Mouse (Mus musculus): ENCODE measurements around the gene Chd2. TPM values are rescaled to one million over a fixed set of nuclear protein-coding genes. Genes with fewer than 3 reads are reported as not detected.
A peak's percentile ranks its signal among the peaks of the same experiment; 100 is the strongest.

The Chd2 gene
- polyA plus RNA-seq, 1 experiment from 2014 or later: 65.6 TPM

DNA sequence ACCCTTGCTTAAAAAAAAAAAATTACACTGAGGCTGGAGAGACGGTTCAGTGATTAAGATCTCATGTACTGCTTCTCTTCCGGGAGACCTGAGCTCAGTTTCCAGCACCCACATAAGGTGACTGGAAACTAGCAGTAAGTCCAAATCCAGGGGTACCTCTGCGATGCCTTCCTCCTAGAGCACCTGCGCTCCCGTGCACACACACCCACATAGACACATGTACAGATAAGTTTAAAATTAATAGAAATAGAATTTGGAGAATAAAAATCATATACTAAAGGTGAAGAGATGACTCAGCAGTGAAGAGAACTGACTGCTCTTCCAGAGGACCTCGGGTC, 18.2 kb upstream of the Chd2 start:
- peak overlapping the region; percentile 100; the same call in 1 of the 2 replicates for H3K9ac ChIP-seq

DNA sequence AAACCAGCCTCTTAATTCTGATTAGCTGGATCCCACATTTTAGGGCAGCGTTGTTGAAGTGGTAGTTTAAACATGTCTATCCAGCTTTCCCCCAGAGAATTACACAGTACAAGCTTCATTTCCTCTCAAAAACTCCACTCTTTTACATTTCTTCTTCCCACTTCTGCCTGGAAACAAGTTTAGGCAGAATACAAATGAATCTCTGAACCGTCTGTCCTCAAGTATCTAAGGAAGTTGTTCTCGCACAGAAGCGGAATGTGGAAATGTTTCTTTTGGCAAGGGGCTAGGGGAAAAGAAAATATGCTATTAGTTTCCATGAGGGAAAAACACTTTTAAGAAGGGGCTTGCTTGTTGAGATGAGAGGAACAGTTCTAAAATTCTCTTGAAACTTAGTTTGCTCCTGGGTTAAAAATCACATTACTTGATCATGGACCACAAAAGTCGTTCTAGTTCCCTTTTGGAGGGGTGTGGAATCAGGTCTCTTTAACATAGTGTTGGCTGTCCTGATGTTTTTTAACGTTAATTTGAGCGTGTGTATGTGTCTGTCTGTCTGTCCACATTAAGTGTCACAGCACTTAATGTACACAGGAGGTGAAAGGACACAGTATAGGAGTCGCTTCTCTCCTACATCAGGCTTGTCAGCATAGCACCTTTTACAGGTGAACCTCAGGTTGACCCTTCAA, 17.7 kb upstream of the Chd2 start:
- Histone ChIP-seq H3K4me2 (peak overlapping the region; percentile 65), H3K9ac (peak overlapping the region; percentile 100), H3K4me1 (peaks cover 7% of the 10 kb centered on the region), H3K27ac (peak overlapping the region; percentile 97), H3K36me3 (no peaks in the 10 kb centered on the region), H3K4me3 (peak overlapping the region; percentile 90), H3K27me3 (no peaks in the 10 kb centered on the region), H3K9me3 (no peaks in the 10 kb centered on the region)
- ATAC-seq (ENCODE audit: insufficient number of reproducible peaks, insufficient read depth, low FRiP score, low TSS enrichment, low read depth): no peak
- 19% methylated on average over 8 of the region's 8 CpGs for WGBS

More for the DNA sequence above, 18.2 kb upstream of the Chd2 start:
- Histone ChIP-seq H3K4me3 (peak overlapping the region; percentile 90), H3K27ac (peak overlapping the region; percentile 97), H3K4me2 (peak overlapping the region; percentile 65), H3K9me3 (no peaks in the 10 kb centered on the region), H3K36me3 (no peaks in the 10 kb centered on the region), H3K4me1 (peaks cover 7% of the 10 kb centered on the region), H3K27me3 (no peaks in the 10 kb centered on the region)
- 73% methylated on average over 6 of the region's 6 CpGs for WGBS
- ATAC-seq (ENCODE audit: insufficient number of reproducible peaks, insufficient read depth, low FRiP score, low TSS enrichment, low read depth): no peak

DNA sequence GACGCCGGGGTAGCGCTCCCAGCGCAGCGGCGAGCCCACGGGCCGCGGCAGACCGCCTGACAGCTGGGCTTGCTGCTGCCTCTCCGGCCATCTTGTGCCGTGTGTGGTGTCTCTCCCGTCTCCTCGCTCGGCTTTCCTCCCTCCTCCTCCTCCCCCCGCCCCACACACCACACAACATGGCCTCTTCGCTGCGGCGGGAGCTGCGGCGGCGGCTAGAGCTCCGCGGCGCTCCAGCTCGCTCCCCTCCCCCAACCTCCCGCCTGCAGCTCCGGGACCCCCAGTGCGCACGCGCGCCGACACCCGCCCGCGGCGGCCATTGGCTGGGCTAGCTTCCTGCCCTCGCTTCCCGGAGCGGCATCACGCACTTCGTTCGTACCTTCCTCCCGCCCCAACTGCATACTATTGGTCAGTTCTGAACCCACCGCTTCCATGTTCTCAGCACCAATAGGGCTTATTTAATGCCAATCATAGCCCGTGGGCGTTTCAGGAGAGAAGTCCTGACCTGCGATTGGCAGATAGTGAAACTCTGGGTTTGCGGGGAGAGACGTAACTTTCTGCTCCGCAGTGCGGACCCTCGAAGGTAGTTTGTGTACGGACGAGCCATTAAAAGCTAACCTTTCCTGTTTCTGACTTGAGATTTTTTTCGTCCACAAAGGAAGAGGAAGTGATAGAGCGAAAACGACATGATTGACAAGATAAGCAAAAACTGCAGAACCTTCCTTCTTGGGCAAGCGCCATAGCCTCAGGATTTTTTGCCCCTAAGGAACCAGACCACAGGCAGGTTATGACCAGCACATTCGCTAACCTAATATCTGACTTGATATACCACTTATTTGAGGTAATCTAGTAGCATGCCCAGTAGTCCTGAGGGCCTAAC, 16.9 kb upstream of the Chd2 start:
- peak overlapping the region; percentile 90 for H3K4me3 ChIP-seq
- H3K4me1 ChIP-seq: peaks cover 7% of the 10 kb centered on the region
- no peaks in the 10 kb centered on the region for H3K9me3 ChIP-seq
- peak; percentile 100 for ATAC-seq (ENCODE audit: insufficient number of reproducible peaks, insufficient read depth, low FRiP score, low TSS enrichment, low read depth)
- peak overlapping the region; percentile 100 for H3K9ac ChIP-seq
- H3K36me3 ChIP-seq: no peaks in the 10 kb centered on the region
- peak overlapping the region; percentile 65 for H3K4me2 ChIP-seq
- no peaks in the 10 kb centered on the region for H3K27me3 ChIP-seq
- WGBS: under 1% methylated on average over 58 of the region's 60 CpGs
- peak overlapping the region; percentile 100 for H3K27ac ChIP-seq

DNA sequence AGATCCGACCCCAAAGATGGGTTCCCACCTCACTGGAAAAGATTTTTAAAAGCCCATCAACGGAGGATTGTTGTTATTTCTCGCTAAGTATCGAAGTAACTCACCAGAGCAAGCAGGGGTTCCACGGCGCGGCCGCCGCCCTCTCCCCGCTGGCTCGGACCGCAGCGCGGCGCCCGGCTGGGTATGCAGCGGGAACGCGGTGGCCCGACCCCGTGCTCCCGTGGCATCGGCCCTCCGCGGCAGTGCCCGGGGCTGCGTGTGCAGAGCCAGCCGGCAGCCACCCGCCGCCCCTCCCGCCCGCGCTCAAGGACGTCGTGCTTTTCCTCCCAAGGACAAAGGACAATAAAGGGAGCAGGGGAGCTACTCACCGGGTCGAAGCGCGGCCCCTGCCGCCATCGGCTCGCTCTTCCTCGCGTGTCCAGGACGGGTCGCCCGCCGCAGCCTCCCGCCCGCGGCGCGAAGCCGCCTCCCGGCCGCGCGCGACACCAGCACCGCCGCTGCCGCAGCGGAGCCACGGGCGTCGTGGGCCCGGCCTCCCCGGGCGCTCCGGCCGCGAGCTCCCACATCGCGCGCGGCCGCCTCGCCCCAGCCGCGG, 16.1 kb upstream of the Chd2 start:
- WGBS: under 1% methylated on average over 69 of the region's 80 CpGs
- Histone ChIP-seq H3K27ac (peak overlapping the region; percentile 100), H3K27me3 (no peaks in the 10 kb centered on the region), H3K36me3 (no peaks in the 10 kb centered on the region), H3K4me3 (peak overlapping the region; percentile 90), H3K9ac (peak overlapping the region; percentile 100), H3K4me2 (0 out of 2 replicates have a peak overlapping the region, but pooled peaks have one; percentile 9), H3K9me3 (no peaks in the 10 kb centered on the region), H3K4me1 (peaks cover 8% of the 10 kb centered on the region)
- no peak; the same call in 1 of the 2 replicates for ATAC-seq (ENCODE audit: insufficient number of reproducible peaks, insufficient read depth, low FRiP score, low TSS enrichment, low read depth)

DNA sequence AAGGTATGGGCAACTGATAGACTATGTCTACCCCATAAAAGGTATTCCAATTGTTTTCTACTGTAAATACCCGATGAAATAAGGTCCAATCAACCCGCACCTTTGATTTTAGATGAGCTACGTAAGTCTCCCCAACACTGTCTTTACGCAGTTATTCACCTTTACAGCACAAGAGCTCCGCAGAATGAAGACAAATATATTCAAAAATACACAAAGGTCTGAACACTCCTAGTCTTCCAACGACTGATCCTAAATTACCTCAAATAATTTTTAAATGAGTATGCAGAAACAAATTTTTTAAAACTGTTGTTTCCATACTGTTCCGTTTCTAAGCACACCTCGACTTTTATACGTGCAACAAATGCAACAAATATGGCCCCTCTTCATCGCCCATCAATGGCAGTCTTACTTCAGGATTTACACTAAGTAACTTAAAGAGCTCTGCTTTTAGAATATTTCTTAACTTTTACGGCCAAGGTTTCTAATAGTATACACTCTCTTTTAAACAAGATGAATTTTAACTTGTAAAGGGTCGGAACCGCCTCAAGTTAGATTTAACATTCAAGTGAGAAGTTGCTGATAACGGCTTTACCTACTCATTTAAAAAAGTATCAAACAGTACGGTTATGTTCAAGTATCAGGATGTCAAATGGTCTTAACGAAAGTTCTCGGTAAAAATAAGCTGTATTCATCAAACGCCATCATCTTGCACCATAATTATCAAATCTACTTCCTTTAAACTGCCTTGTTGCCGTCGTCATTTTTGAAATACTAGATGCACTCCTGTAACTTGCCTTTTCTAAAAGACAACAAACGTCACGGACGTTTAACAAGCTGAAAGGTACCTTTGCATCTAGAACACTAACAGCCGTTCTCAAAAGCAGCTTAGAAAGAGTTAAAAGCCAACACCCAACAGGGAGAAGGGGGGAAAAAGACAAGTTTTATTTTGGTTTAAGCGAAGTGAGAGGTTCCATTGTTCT, 15.3 kb upstream of the Chd2 start:
- no peaks in the 10 kb centered on the region for H3K9me3 ChIP-seq
- H3K4me1 ChIP-seq: peaks cover 16% of the 10 kb centered on the region
- no peak for ATAC-seq (ENCODE audit: insufficient number of reproducible peaks, insufficient read depth, low FRiP score, low TSS enrichment, low read depth)
- H3K27me3 ChIP-seq: no peaks in the 10 kb centered on the region
- under 1% methylated on average over 25 of the region's 25 CpGs for WGBS
- H3K4me3 ChIP-seq: peak overlapping the region; percentile 90
- peak overlapping the region; percentile 100 for H3K27ac ChIP-seq
- H3K4me2 ChIP-seq: peak overlapping the region; percentile 64
- peak overlapping the region; percentile 100 for H3K9ac ChIP-seq
- H3K36me3 ChIP-seq: peaks cover 3% of the 10 kb centered on the region; the same call in 1 of the 2 replicates

DNA sequence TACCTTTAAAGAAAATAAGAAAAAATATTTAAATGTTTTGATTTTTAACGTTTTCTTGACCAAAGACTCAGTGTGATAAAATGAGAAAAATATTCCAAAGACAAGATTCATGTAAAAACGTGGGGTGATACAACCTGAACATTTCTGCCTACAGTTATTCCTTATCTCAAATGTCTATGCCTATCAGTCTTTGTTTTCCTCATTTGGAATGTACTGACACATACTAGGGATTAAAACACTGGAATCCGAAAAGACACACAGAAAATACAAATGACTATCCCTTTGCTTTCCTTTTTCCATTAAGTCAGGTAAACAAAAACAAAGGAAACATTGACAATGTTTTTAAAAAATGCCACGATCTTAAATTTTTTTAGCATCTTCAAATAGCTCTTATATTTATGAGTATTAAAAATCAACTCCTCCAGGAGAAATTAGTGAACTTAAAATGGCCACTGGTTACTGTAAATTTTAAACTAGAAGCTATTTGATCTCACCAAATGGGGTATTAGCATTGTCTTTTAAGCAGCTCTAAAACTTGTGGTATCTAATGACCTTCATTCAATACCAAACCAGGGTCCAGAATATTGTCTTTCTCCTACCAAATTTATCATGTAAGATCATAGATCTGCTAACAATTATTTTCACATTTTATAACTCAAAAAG, 14.4 kb upstream of the Chd2 start:
- no peaks in the 10 kb centered on the region for H3K9me3 ChIP-seq
- H3K27ac ChIP-seq: 0 out of 2 replicates have a peak overlapping the region, but pooled peaks have one; percentile 44
- 10% methylated on average over 4 of the region's 4 CpGs for whole genome bisulfite sequencing
- H3K36me3 ChIP-seq: peaks cover 4% of the 10 kb centered on the region; the same call in 1 of the 2 replicates
- no peak for ATAC-seq (ENCODE audit: insufficient number of reproducible peaks, insufficient read depth, low FRiP score, low TSS enrichment, low read depth)
- 0 out of 2 replicates have a peak overlapping the region, but pooled peaks have one; percentile 36 for H3K9ac ChIP-seq
- H3K27me3 ChIP-seq: no peaks in the 10 kb centered on the region
- H3K4me3 ChIP-seq: peak overlapping the region; percentile 90
- peak overlapping the region; percentile 64 for H3K4me2 ChIP-seq
- peaks cover 16% of the 10 kb centered on the region for H3K4me1 ChIP-seq

DNA sequence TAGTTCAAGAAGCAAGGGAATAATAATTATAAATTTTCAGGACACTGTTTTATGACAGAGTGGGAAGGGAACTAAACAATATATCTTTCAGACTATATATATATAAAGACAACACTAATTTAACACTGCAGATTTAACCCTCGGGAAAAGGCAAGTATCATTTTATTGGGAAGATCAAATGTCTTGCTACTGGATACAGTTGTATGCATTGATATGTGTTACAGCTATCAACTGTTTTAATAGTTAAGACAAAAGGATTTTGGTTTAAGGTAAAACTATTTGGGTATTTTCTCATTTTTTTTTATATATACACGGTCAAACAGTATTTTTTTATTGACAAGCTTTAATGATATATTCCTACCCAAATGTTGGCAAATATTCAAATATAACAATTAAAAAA, 13.2 kb upstream of the Chd2 start:
- H3K4me2 ChIP-seq: 0 out of 2 replicates have a peak overlapping the region, but pooled peaks have one; percentile 22
- H3K4me3 ChIP-seq: no peak overlapping the region

GRCm38 (mm10) chr7:73553160-73553559, 11.5 kb upstream of the Chd2 start:
- peaks cover 23% of the 10 kb centered on the region for H3K36me3 ChIP-seq
- H3K9ac ChIP-seq: no peak overlapping the region
- no peaks in the 10 kb centered on the region for H3K9me3 ChIP-seq
- peaks cover 13% of the 10 kb centered on the region for H3K4me1 ChIP-seq
- H3K27ac ChIP-seq: no peak overlapping the region
- 69% methylated on average over 2 of the region's 2 CpGs for WGBS
- H3K4me2 ChIP-seq: peak overlapping the region; percentile 38; the same call in 1 of the 2 replicates
- no peak overlapping the region for H3K4me3 ChIP-seq
- H3K27me3 ChIP-seq: no peaks in the 10 kb centered on the region
- no peak for ATAC-seq (ENCODE audit: insufficient number of reproducible peaks, insufficient read depth, low FRiP score, low TSS enrichment, low read depth)

More for the DNA sequence above, 13.2 kb upstream of the Chd2 start:
- Histone ChIP-seq H3K27ac (no peak overlapping the region), H3K9me3 (no peaks in the 10 kb centered on the region), H3K27me3 (no peaks in the 10 kb centered on the region), H3K4me1 (peaks cover 14% of the 10 kb centered on the region), H3K9ac (no peak overlapping the region), H3K36me3 (peaks cover 11% of the 10 kb centered on the region)
- no peak for ATAC-seq (ENCODE audit: insufficient number of reproducible peaks, insufficient read depth, low FRiP score, low TSS enrichment, low read depth)
- WGBS: 41% methylated on average over 2 of the region's 2 CpGs

GRCm38 (mm10) chr7:73552054-73552750, 10.6 kb upstream of the Chd2 start:
- peaks cover 16% of the 10 kb centered on the region for H3K4me1 ChIP-seq
- no peak overlapping the region for H3K27ac ChIP-seq
- no peak for ATAC-seq (ENCODE audit: insufficient number of reproducible peaks, insufficient read depth, low FRiP score, low TSS enrichment, low read depth)
- no peak overlapping the region for H3K9ac ChIP-seq
- H3K36me3 ChIP-seq: peaks cover 26% of the 10 kb centered on the region
- WGBS: 70% methylated on average over 7 of the region's 7 CpGs
- H3K27me3 ChIP-seq: no peaks in the 10 kb centered on the region
- peak overlapping the region; percentile 19; the same call in 1 of the 2 replicates for H3K4me3 ChIP-seq
- H3K4me2 ChIP-seq: peak overlapping the region; percentile 48
- H3K9me3 ChIP-seq: no peaks in the 10 kb centered on the region

GRCm38 (mm10) chr7:73551370-73551769, 9.7 kb upstream of the Chd2 start:
- peaks cover 30% of the 10 kb centered on the region for H3K36me3 ChIP-seq
- no peak for ATAC-seq (ENCODE audit: insufficient number of reproducible peaks, insufficient read depth, low FRiP score, low TSS enrichment, low read depth)

More at GRCm38 (mm10) chr7:73551370-73551769, 9.7 kb upstream of the Chd2 start:
- Histone ChIP-seq H3K9ac (no peak overlapping the region), H3K4me2 (no peak overlapping the region), H3K27ac (no peak overlapping the region), H3K4me3 (no peak overlapping the region), H3K4me1 (peaks cover 23% of the 10 kb centered on the region), H3K9me3 (no peaks in the 10 kb centered on the region), H3K27me3 (no peaks in the 10 kb centered on the region)
